Mouse (Mus musculus) urinary bladder, adult 2 months (tissue): ENCODE data around the gene Grsf1. TPM values are rescaled to one million over a fixed set of nuclear protein-coding genes. Genes with fewer than 3 reads are reported as not detected.

ENCODE experiments used
- DNase-seq: peaks from one replicate; pipeline ENCODE4 v3.0.0; 2022; ENCODE audit warnings: low spot score
- polyA plus RNA-seq: library from polyadenylated mRNA; depleted of rRNA; stranded (reverse); fragments of >200 nt; gene quantifications from 2 replicates; pipeline ENCODE4 v1.2.3, GENCODE M21; 2012; rRNA removed

Gene Grsf1
- 48.4 and 53.5 TPM in 2 replicates for polyA plus RNA-seq

GRCm38 (mm10) chr5:88675443-88676387, at the start of gene Grsf1:
Grsf1 (minus strand) TSS chr5:88676171.
- peak; percentile 91 for DNase-seq

GRCm38 (mm10) chr5:88724030-88724429, 48.1 kb upstream of the Grsf1 start:
- DNase-seq: no peak

GRCm38 (mm10) chr5:88722213-88722600, 46.2 kb upstream of the Grsf1 start:
- DNase-seq: no peak

- DNase-seq: peak; percentile 32
Observed at GRCm38 (mm10) chr5:88721565-88722212, 45.7 kb upstream of the Grsf1 start.

- no peak for DNase-seq
Observed at GRCm38 (mm10) chr5:88721003-88721475, 45.1 kb upstream of the Grsf1 start.

GRCm38 (mm10) chr5:88720116-88721002, 44.4 kb upstream of the Grsf1 start, which contains the start of gene Mob1b:
Mob1b (plus strand) TSS chr5:88720855.
- DNase-seq: peak; percentile 100

GRCm38 (mm10) chr5:88716983-88717382, 41.0 kb upstream of the Grsf1 start:
- no peak for DNase-seq

- DNase-seq: no peak
Observed at GRCm38 (mm10) chr5:88712328-88712727, 36.4 kb upstream of the Grsf1 start.

GRCm38 (mm10) chr5:88711618-88712224, 35.8 kb upstream of the Grsf1 start:
- no peak for DNase-seq

GRCm38 (mm10) chr5:88711128-88711527, 35.2 kb upstream of the Grsf1 start:
- DNase-seq: no peak

- DNase-seq: no peak
Observed at GRCm38 (mm10) chr5:88703551-88703950, 27.6 kb upstream of the Grsf1 start.

- no peak for DNase-seq
Observed at GRCm38 (mm10) chr5:88702041-88702440, 26.1 kb upstream of the Grsf1 start.

GRCm38 (mm10) chr5:88699251-88699913, 23.4 kb upstream of the Grsf1 start:
- DNase-seq: no peak

- no peak for DNase-seq
Observed at GRCm38 (mm10) chr5:88697291-88697690, 21.3 kb upstream of the Grsf1 start.

GRCm38 (mm10) chr5:88693057-88693456, 17.1 kb upstream of the Grsf1 start:
- no peak for DNase-seq

- no peak for DNase-seq
Observed at GRCm38 (mm10) chr5:88692586-88692985, 16.6 kb upstream of the Grsf1 start.

- no peak for DNase-seq
Observed at GRCm38 (mm10) chr5:88691506-88692095, 15.6 kb upstream of the Grsf1 start.

GRCm38 (mm10) chr5:88690681-88691505, 14.9 kb upstream of the Grsf1 start:
- DNase-seq: no peak

- DNase-seq: no peak
Observed at GRCm38 (mm10) chr5:88689279-88689938, 13.4 kb upstream of the Grsf1 start.
